Mouse (Mus musculus): Measurements from ENCODE around the gene Senp6.

- TF ChIP-seq MYOD1 (IDR thresholded peaks at IDR 0.05; ENCODE audit: control insufficient read depth, insufficient read length, low read depth) (no peak), CTCF (IDR thresholded peaks at IDR 0.05; ENCODE audit: control insufficient read depth, insufficient read depth, insufficient read length) (no peak)
Observed at GRCm38 (mm10) chr9:80057690-80058089, 9.0 kb upstream of the Senp6 start.
